Mouse (Mus musculus): ENCODE measurements around the gene Prkci.

Prkci gene

GRCm38 (mm10) chr3:31083507-31084245, 88.1 kb downstream of the Prkci start:
- no peak for DNase-seq (ENCODE audit: low read depth, low spot score)

- DNase-seq (ENCODE audit: low read depth, low spot score): no peak
Observed at GRCm38 (mm10) chr3:31085000-31085399, 89.5 kb downstream of the Prkci start.

- DNase-seq (ENCODE audit: low read depth, low spot score): no peak
Observed at GRCm38 (mm10) chr3:31088789-31089775, 93.5 kb downstream of the Prkci start.

- DNase-seq (ENCODE audit: low read depth, low spot score): no peak
Observed at GRCm38 (mm10) chr3:31089956-31090355, 94.4 kb downstream of the Prkci start.

DNA sequence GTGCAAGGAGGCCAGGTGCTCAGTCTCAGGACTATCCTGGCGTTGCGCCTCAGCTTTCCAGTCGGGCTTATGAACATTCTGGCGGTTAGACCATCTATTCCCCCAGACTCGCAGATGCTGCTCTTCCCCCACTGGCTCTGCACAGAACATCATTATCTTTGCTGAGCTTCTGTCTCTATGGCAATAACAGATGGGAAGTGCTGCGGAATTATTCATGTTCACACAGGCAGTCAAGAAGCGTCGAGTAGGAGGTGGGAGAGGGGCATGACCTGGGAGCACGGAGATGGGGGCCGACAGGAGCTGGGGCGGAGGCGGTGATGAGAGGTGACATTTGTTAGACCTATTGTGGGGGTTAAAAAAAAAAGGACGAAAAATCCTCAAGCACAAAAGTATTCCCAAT, 97.6 kb downstream of the Prkci start:
- peak; percentile 54 for DNase-seq (ENCODE audit: low read depth, low spot score)

DNA sequence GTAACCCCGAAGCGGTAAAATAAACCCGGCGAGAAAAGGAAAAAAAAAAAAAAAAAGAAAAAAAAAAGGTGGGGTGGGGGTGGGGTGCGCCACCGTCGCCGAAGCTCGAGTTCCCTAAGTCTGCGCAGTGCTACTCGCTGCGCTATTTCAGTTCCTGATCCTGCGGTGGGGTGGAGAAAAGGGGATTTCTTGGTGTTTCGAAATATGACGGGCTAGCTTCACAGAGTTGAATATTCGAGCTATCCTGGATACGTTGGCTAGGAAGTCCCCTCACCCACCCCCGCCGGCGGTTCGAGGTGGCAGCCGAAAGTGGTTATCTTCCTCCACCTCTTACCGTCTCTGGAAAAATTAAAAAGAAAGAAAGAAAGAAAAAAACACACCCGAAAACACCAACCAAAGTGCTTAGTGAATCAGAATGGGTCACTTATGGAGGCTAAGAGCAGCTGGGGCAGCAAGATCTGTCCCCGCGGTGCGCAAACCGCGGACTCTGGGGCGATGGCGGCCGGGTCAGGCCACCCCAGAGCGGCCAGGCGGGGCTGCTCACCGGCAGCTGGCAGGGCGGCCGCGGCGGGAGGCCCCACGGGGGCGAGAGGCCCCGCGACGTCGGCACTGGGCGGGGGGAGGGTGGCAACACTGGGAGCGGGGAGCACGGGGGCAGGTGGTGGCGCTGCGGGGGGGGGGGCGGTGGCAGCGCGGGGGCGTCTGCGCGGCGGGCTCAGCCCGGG, 98.2 kb downstream of the Prkci start:
- peak; percentile 47 for DNase-seq (ENCODE audit: low read depth, low spot score)

DNA sequence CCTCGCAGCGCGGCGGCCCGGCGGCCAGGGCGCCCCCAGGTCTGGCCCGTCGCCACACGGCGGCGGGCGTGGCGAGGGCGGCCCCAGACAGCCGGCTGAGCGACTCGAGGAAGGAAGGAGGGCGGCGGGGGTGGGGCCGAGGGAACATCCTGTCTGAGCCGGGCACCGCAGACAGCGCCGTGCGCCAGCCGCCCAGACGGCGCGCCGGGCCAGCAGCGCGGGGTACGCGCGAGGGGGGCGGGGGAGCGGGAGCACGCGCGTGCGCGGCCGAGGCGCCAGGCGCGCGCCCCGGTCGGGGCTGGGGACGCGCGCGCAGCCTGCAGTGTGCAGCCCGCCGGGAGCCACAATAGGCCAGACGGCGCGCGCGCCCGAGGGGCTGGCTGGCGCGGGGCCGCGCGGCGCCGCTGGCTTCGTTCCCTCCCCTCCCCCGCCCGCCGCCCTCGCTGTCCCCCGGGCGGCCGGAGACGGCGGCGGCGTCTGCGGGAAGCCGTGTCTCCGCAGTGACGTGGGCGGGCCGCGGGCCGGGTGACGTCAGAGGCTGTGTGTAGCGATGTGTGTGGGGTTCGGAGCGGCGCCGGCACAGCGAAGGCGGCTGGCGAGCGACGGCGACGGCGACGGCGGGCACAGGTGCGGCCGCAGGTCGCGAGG, 99.1 kb downstream of the Prkci start, which contains the start of gene Skil:
TSS of gene Skil (plus strand) at position 528 of the 648 bp plus-strand sequence.
- DNase-seq (ENCODE audit: low read depth, low spot score): peak; percentile 92

DNA sequence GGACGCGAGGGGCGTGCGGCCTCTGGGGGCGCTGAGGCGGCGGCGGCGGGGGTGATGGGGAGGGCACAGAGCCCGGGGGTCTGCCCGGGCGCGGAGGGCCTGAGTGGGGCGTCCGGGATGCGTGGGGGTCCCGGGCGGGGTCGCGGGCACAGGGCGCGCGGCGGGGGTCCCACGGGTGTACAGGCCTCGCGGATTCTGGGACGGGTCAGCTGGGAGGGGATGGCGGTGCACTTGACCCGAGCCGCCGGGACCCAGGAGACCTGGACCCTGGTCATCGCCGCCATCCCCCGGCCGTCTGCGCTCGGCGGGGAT, 99.6 kb downstream of the Prkci start:
- DNase-seq (ENCODE audit: low read depth, low spot score): no peak

DNA sequence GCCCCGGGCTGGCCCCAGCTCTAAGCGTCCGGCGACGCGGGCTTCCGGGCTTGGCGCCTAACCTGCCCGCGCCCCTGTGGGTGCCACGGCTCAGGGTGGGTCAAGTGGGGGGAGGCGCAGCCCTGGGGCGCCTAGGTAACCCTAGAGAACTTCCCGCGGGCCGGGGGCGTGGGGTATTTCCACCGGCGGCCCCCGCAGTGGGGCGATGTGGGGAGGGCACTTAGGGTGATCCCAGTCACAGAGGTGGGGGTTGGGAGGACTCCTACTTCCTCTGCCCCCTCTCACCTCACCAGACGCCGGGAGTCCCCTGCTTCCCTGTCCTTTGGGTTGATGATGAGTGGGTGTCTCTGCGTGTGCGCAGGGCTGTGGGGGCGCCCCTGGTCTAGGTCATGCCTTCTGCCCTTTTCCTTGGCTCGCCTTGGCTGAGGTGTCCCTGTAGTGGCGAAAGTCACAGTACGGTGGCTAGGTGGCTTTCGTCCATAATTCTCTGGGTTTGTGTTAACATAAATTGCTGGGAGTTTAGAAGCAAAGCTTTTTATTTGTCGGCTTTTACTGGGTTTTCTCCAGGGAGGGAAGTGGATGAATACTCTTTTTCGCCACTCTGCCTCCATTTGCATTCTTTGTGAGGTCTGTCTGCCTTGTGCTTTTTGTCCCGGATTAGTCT, 100.1 kb downstream of the Prkci start:
- DNase-seq (ENCODE audit: low read depth, low spot score): peak; percentile 26

- DNase-seq (ENCODE audit: low read depth, low spot score): peak; percentile 17
Observed at GRCm38 (mm10) chr3:31096155-31097101, 100.9 kb downstream of the Prkci start.

- DNase-seq (ENCODE audit: low read depth, low spot score): no peak
Observed at GRCm38 (mm10) chr3:31097102-31097720, 101.7 kb downstream of the Prkci start.

DNA sequence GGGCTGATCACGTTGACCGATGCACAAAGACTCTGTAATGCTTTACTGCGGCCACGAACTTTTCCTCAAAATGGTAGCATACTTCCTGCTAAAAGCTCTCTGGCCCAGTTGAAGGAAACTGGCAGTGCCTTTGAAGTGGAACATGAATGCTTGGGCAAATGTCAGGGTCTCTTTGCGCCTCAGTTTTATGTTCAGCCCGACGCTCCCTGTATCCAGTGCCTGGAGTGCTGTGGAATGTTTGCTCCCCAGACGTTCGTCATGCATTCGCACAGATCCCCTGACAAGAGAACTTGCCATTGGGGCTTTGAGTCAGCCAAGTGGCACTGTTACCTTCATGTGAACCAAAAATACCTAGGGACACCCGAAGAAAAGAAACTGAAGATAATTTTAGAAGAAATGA, 102.4 kb downstream of the Prkci start:
- DNase-seq (ENCODE audit: low read depth, low spot score): no peak

DNA sequence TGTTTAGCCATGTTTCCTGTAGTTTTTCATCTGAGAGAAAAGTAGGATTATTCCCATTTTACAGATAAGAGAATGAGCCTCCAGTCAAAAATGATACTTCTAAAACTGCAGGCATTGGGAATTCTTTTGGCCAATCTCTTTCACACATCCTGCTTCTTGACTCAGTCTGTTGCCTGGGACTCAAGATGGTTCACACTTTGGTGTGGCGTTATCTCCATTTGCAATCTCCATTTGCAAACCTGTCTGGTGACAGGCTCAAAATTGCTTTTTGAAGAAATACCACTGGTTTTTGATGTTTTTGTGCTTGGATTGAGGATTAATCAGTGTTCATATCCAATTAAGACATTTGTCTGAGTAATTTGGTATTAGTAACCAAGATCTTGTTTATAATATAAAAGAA, 103.0 kb downstream of the Prkci start:
- no peak for DNase-seq (ENCODE audit: low read depth, low spot score)

DNA sequence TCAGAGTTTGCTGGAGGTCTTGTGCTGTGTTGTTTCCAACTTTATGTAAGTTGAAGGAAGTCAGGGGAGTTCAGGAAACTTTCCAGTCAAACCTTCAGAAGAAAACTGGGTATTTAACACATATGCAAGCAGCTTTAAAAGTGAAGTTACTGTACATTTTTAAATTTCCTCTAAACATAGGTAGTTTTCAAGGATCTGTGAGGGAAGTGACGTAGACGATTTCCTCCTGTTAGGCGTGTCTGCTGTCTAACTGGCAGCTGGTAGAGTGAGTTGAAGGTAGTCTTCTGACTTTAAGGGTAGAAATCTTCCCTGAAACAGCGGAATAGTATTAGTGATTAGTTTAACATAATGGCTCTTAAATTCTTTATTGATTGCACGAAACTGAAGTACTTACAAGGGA, 104.5 kb downstream of the Prkci start:
- DNase-seq (ENCODE audit: low read depth, low spot score): no peak

GRCm38 (mm10) chr3:31100802-31101201, 105.3 kb downstream of the Prkci start:
- DNase-seq (ENCODE audit: low read depth, low spot score): no peak

All from embryo, embryonic 11.5 days (tissue).